Mouse (Mus musculus) urinary bladder, adult 18-20 months (tissue): ENCODE measurements around the gene Prnp.

Source experiments
- DNase-seq, 2 experiments: peaks; one replicate each; pipeline ENCODE4 v3.0.0; 2022; ENCODE audit warnings: low spot score in 2 of 2, mixed read lengths in 2 of 2

Gene Prnp

GRCm38 (mm10) chr2:131906846-131907245, 2.9 kb upstream of the Prnp start:
- DNase-seq: no peak

GRCm38 (mm10) chr2:131907311-131907710, 2.4 kb upstream of the Prnp start:
- no peak for DNase-seq

GRCm38 (mm10) chr2:131908351-131908861, 1.3 kb upstream of the Prnp start:
- no peak for DNase-seq

GRCm38 (mm10) chr2:131908906-131909305, 822 bp upstream of the Prnp start:
- no peak for DNase-seq

- DNase-seq: no peak
Measured at GRCm38 (mm10) chr2:131910847-131911246, 1.1 kb downstream of the Prnp start.

- no peak for DNase-seq
Measured at GRCm38 (mm10) chr2:131911341-131911740, 1.6 kb downstream of the Prnp start.

- no peak for DNase-seq
Measured at GRCm38 (mm10) chr2:131912526-131913258, 3.0 kb downstream of the Prnp start.

GRCm38 (mm10) chr2:131932275-131932902, 22.7 kb downstream of the Prnp start:
- DNase-seq: no peak

GRCm38 (mm10) chr2:131933013-131933412, 23.3 kb downstream of the Prnp start:
- DNase-seq: no peak

- no peak for DNase-seq
Measured at GRCm38 (mm10) chr2:131933598-131933997, 23.9 kb downstream of the Prnp start.

GRCm38 (mm10) chr2:131934243-131934642, 24.5 kb downstream of the Prnp start:
- DNase-seq: no peak

- no peak for DNase-seq
Measured at GRCm38 (mm10) chr2:131935390-131936105, 25.8 kb downstream of the Prnp start.

GRCm38 (mm10) chr2:131936410-131936809, 26.7 kb downstream of the Prnp start:
- no peak for DNase-seq

GRCm38 (mm10) chr2:131939404-131940111, 29.8 kb downstream of the Prnp start:
- no peak for DNase-seq

GRCm38 (mm10) chr2:131940506-131940905, 30.8 kb downstream of the Prnp start:
- no peak for DNase-seq

GRCm38 (mm10) chr2:131941501-131941900, 31.8 kb downstream of the Prnp start:
- no peak for DNase-seq

- DNase-seq: no peak
Measured at GRCm38 (mm10) chr2:131944370-131944769, 34.6 kb downstream of the Prnp start.

- DNase-seq: no peak
Measured at GRCm38 (mm10) chr2:131945225-131945624, 35.5 kb downstream of the Prnp start.

GRCm38 (mm10) chr2:131945765-131946164, 36.0 kb downstream of the Prnp start:
- DNase-seq: no peak

GRCm38 (mm10) chr2:131946351-131946750, 36.6 kb downstream of the Prnp start:
- no peak for DNase-seq

- no peak for DNase-seq
Measured at GRCm38 (mm10) chr2:131948156-131948555, 38.4 kb downstream of the Prnp start.
